Mouse (Mus musculus): Measurements from ENCODE around the gene Prkcb.

DNA sequence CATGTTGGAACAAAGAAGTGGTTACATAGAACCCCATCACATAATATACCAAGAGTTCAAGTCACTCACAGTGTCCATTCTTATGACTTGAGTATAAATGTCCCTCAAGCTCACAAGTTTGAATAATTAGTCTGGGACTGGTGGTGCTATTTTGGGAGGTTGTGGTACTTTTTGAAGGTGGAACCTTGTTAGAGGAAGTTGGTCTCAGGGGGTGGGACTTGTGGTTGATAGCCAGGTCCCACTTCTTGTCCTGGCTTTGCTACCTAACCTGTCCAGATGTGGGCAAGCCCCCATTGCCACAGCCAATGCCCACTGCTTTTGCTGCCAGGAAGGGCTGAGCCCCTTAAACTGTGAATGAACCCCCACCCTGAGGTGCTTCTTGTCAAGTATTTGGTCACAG lies 28.9 kb downstream of the Prkcb start:
- no peak for TF ChIP-seq CTCF (IDR thresholded peaks at IDR 0.05; ENCODE audit: insufficient read depth, low read length)
- no peak for TF ChIP-seq POLR2A (IDR thresholded peaks at IDR 0.05; ENCODE audit: borderline replicate concordance, extremely low read depth, low read depth, low read length)

All from lung, adult 2 months (tissue).